Mouse (Mus musculus) embryonic facial prominence, embryonic 12.5 days (tissue): Measurements from ENCODE around the gene Ssbp3. TPM values are rescaled to one million over a fixed set of nuclear protein-coding genes. Genes with fewer than 3 reads are reported as not detected.

Experiments
- ATAC-seq: fragments of 200-750 bp; cut with Nextera tagmentation; 2 replicates; pipeline ENCODE4 v1.8.0; 2017; ENCODE audit not compliant: insufficient number of reproducible peaks, insufficient read depth, low FRiP score, low TSS enrichment
- H3K27ac ChIP-seq: fragments of 300-500 bp; sonication (generic); 2 replicates; pipeline ENCODE4 v1.5.1; 2016; ENCODE audit warnings: mild to moderate bottlenecking
- H3K27me3 ChIP-seq: fragments of 300-500 bp; sonication (generic); 2 replicates; pipeline ENCODE4 v1.6.1; 2016; ENCODE audit warnings: mild to moderate bottlenecking, moderate library complexity
- H3K36me3 ChIP-seq: fragments of 300-500 bp; sonication (generic); 2 replicates; pipeline ENCODE4 v1.6.1; 2016; ENCODE audit warnings: mild to moderate bottlenecking
- H3K4me1 ChIP-seq: fragments of 300-500 bp; sonication (generic); 2 replicates; pipeline ENCODE4 v1.6.1; 2016
- H3K4me2 ChIP-seq: fragments of 300-500 bp; sonication (generic); replicated peaks from 2 replicates; pipeline ENCODE4 v1.6.1; 2016; ENCODE audit warnings: mild to moderate bottlenecking, moderate library complexity
- H3K4me3 ChIP-seq: fragments of 300-500 bp; sonication (generic); 2 replicates; pipeline ENCODE4 v1.5.1; 2016; ENCODE audit warnings: mild to moderate bottlenecking
- H3K9ac ChIP-seq: fragments of 300-500 bp; sonication (generic); 2 replicates; pipeline ENCODE4 v1.6.1; 2016; ENCODE audit warnings: mild to moderate bottlenecking, moderate library complexity
- H3K9me3 ChIP-seq: fragments of 300-500 bp; sonication (generic); 2 replicates; pipeline ENCODE4 v1.6.1; 2016; ENCODE audit warnings: mild to moderate bottlenecking, moderate library complexity
- WGBS: fragments of 180-500 bp; shearing (Covaris S2); methylation state at CpG from one replicate; pipeline ENCODE4 v1.1.7; 2016; 5-methylcytosine and 5-hydroxymethylcytosine counted together
- polyA plus RNA-seq: library from polyadenylated mRNA; unstranded; fragments of >200 nt; fragmentation: Nextera tagmentation; extraction: Ambion mirVana; gene quantifications from 2 replicates; pipeline ENCODE4 v1.2.1, GENCODE M21; 2016

Ssbp3 gene
- polyA plus RNA-seq, 1 experiment from 2014 or later: 279 TPM

DNA sequence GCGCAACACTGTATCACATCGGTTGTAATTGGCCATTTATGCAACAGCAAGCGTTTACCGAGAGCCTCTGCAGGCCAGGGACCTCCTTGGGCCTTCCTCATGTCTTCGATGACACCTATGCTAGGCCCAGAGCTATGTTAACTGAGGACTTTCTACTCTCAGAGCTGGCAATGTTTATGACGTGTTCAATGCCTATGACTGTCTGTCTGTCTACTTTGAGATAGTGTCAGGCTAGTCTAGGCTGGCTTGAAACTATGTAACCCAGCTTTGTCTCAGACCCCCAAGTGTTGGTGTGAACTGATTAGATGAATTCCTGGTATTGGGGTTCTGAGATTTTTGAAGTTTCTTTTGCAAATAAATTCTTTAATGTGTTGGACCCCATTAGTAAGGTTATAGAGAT is 84.6 kb downstream of the Ssbp3 start:
- no peaks in the 10 kb centered on the region for H3K9me3 ChIP-seq
- no peaks in the 10 kb centered on the region for H3K27me3 ChIP-seq
- 84% methylated on average over 6 of the region's 6 CpGs for WGBS
- H3K36me3 ChIP-seq: no peaks in the 10 kb centered on the region
- no peak overlapping the region for H3K4me3 ChIP-seq
- H3K4me2 ChIP-seq: no peak overlapping the region
- H3K4me1 ChIP-seq: peaks cover 52% of the 10 kb centered on the region
- no peak overlapping the region for H3K27ac ChIP-seq
- no peak for ATAC-seq
- H3K9ac ChIP-seq: no peak overlapping the region

DNA sequence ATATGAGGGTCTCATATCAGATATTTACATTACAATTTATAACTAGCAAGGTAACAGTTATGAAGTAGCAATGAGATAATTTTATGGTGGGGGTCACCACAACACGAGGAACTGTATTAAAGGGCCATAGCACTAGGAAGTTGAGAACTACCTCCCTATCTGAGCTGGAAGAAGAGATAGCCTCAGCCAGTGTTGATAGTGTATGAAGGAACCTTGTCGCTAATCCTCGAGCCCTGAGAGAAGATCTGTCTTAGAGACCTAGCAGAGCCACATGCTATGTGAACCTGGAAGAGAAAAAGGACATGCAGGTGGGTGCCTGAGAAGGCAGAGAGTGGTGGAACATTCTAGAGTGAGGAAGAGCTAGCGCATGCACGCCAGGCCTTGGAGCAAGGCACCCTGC is 85.0 kb downstream of the Ssbp3 start:
- no peak for ATAC-seq
- Histone ChIP-seq H3K4me2 (no peak overlapping the region), H3K9ac (no peak overlapping the region), H3K27me3 (no peaks in the 10 kb centered on the region), H3K4me3 (no peak overlapping the region), H3K36me3 (no peaks in the 10 kb centered on the region), H3K9me3 (no peaks in the 10 kb centered on the region), H3K27ac (0 out of 2 replicates have a peak overlapping the region, but pooled peaks have one; percentile 30), H3K4me1 (peaks cover 52% of the 10 kb centered on the region)
- 84% methylated on average over 5 of the region's 5 CpGs for WGBS

GRCm38 (mm10) chr4:106996305-106997076 is 86.0 kb downstream of the Ssbp3 start:
- no peak overlapping the region for H3K9ac ChIP-seq
- no peak overlapping the region for H3K27ac ChIP-seq
- H3K4me2 ChIP-seq: no peak overlapping the region
- WGBS: 64% methylated on average over 13 of the region's 13 CpGs
- H3K4me3 ChIP-seq: no peak overlapping the region
- no peaks in the 10 kb centered on the region for H3K36me3 ChIP-seq
- H3K27me3 ChIP-seq: no peaks in the 10 kb centered on the region
- ATAC-seq: no peak
- peaks cover 57% of the 10 kb centered on the region for H3K4me1 ChIP-seq
- H3K9me3 ChIP-seq: no peaks in the 10 kb centered on the region

DNA sequence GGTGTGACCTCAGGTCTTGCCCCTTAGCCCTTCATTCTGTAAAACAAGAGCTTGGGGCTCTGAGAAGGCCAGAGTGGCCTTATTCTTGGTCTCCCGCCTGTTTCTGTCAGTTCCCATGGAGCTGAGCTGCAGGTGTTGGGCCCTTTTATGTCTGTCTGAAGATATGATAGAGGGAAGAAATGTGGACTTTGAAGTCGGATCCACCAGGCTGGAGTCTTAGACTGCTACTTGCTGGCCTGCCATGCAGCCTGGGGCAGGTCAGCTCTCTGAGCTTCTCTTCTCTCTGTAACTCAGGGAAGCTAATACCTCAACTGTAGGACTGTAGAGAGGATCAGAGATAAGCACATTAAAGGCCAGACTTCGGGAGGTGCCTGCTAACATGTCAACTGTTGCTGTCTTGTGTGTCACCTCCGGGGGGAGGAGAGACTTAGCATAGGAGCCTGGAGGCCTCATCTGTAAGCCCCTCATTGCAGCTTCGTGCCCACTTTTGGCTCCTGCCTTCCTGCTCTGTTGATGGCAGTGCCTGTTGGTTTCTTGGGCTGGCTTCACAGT is 90.8 kb downstream of the Ssbp3 start:
- Histone ChIP-seq H3K9ac (no peak overlapping the region), H3K27ac (no peak overlapping the region), H3K4me3 (no peak overlapping the region), H3K4me1 (peaks cover 50% of the 10 kb centered on the region), H3K4me2 (no peak overlapping the region), H3K36me3 (no peaks in the 10 kb centered on the region), H3K9me3 (no peaks in the 10 kb centered on the region), H3K27me3 (no peaks in the 10 kb centered on the region)
- no peak for ATAC-seq
- 75% methylated on average over 5 of the region's 5 CpGs for WGBS

- H3K4me1 ChIP-seq: peaks cover 43% of the 10 kb centered on the region
- no peaks in the 10 kb centered on the region for H3K36me3 ChIP-seq
Observed at GRCm38 (mm10) chr4:107001916-107002488, 91.5 kb downstream of the Ssbp3 start.

DNA sequence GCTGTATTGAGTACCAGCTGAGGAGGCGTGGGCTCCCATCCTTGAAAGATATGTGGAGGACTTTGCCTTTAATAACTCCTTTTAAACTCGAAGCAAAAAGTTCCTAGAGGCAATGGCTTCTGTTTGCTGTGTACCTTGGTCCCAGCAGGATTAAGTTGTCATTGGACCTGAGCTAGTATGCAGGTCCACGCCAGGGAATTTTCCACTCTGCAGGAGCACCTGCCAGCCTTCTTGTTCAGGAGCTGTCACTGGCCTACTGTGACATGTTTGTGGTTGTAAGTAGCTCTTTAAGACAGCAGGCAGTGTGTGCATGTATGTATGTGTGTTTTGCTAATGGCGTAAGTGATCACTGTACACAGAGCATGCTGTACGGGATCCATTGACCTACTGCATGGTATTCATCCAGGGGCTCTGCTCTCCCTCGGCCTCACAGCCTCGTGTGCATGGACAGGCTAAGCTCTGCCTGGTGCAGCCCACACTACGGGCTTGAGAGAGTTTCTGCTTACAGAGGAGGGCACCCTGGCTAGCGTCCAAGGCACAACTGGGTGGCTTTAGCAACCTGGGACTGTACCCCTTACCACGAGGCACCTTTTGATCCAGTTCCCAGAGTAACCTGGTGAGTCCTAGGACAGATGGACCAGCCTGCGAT is 92.1 kb downstream of the Ssbp3 start:
- Histone ChIP-seq H3K4me1 (peaks cover 38% of the 10 kb centered on the region), H3K27ac (no peak overlapping the region), H3K4me3 (no peak overlapping the region), H3K4me2 (no peak overlapping the region), H3K36me3 (no peaks in the 10 kb centered on the region; the same call in 1 of the 2 replicates), H3K27me3 (no peaks in the 10 kb centered on the region), H3K9ac (no peak overlapping the region), H3K9me3 (no peaks in the 10 kb centered on the region)
- no peak for ATAC-seq
- WGBS: 75% methylated on average over 11 of the region's 11 CpGs

More at GRCm38 (mm10) chr4:107001916-107002488, 91.5 kb downstream of the Ssbp3 start:
- Histone ChIP-seq H3K9ac (no peak overlapping the region), H3K4me3 (no peak overlapping the region), H3K27me3 (no peaks in the 10 kb centered on the region), H3K4me2 (no peak overlapping the region), H3K27ac (no peak overlapping the region), H3K9me3 (no peaks in the 10 kb centered on the region)
- no peak for ATAC-seq
- 71% methylated on average over 14 of the region's 14 CpGs for WGBS

DNA sequence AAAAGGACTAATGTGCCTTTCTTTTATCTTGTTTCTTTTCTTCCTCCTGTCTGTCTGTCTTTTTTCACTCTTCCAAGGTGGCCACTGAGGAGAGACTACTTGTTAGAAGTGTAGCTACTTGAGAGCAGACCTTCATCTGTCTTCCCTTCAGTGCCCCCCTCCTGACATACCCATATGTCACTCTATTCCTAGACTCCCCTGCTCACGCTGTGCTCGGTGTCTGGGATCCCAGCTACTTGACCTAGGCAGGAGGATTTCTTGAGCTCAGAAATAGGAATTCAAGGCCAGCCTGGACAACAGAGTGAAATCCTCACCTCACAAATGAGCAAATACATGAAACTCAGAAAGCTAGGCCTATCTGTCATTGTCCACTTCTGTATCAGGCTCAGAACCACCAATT is 92.7 kb downstream of the Ssbp3 start:
- Histone ChIP-seq H3K4me3 (no peak overlapping the region), H3K9me3 (no peaks in the 10 kb centered on the region), H3K27ac (no peak overlapping the region), H3K36me3 (no peaks in the 10 kb centered on the region; the same call in 1 of the 2 replicates), H3K9ac (no peak overlapping the region), H3K27me3 (no peaks in the 10 kb centered on the region), H3K4me2 (no peak overlapping the region), H3K4me1 (peaks cover 38% of the 10 kb centered on the region)
- no peak for ATAC-seq
- WGBS: 83% methylated on average over 2 of the region's 2 CpGs

GRCm38 (mm10) chr4:107003786-107004185 is 93.3 kb downstream of the Ssbp3 start:
- Histone ChIP-seq H3K9ac (no peak overlapping the region), H3K4me1 (peaks cover 38% of the 10 kb centered on the region), H3K27me3 (no peaks in the 10 kb centered on the region), H3K27ac (no peak overlapping the region), H3K9me3 (no peaks in the 10 kb centered on the region), H3K36me3 (peaks cover 2% of the 10 kb centered on the region), H3K4me3 (no peak overlapping the region), H3K4me2 (no peak overlapping the region)
- ATAC-seq: no peak
- WGBS: 84% methylated on average over 3 of the region's 3 CpGs

GRCm38 (mm10) chr4:107004346-107004745 is 93.8 kb downstream of the Ssbp3 start:
- no peaks in the 10 kb centered on the region for H3K27me3 ChIP-seq
- 71% methylated on average over 3 of the region's 3 CpGs for WGBS

DNA sequence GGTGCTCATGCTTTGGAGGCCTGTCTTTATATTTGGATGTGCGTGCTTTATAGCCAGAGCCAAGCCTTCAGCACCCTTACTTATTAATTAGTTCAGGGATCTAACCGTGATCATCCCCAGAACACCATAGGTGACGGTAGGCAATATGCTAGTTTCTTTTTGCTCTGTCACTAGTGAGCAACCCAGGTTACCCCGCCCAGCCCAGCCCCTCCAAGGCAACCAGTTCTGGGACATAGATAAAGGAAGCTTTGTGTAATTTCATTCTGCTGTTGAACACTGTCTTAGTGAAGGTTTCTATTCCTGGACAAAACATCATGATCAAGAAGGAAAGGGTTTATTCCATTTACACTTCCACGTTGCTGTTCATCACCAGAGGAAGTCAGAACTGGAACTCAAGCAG is 94.7 kb downstream of the Ssbp3 start:
- peaks cover 34% of the 10 kb centered on the region for H3K4me1 ChIP-seq
- no peak overlapping the region for H3K9ac ChIP-seq
- no peak for ATAC-seq
- 82% methylated on average over 5 of the region's 5 CpGs for WGBS
- H3K27me3 ChIP-seq: no peaks in the 10 kb centered on the region
- no peaks in the 10 kb centered on the region for H3K9me3 ChIP-seq
- no peak overlapping the region for H3K4me2 ChIP-seq
- no peak overlapping the region for H3K27ac ChIP-seq
- H3K36me3 ChIP-seq: peaks cover 15% of the 10 kb centered on the region
- no peak overlapping the region for H3K4me3 ChIP-seq

More at GRCm38 (mm10) chr4:107004346-107004745, 93.8 kb downstream of the Ssbp3 start:
- H3K36me3 ChIP-seq: peaks cover 7% of the 10 kb centered on the region
- no peak for ATAC-seq
- H3K9me3 ChIP-seq: no peaks in the 10 kb centered on the region
- no peak overlapping the region for H3K9ac ChIP-seq
- H3K4me1 ChIP-seq: peaks cover 38% of the 10 kb centered on the region
- H3K27ac ChIP-seq: no peak overlapping the region
- H3K4me3 ChIP-seq: no peak overlapping the region
- no peak overlapping the region for H3K4me2 ChIP-seq

DNA sequence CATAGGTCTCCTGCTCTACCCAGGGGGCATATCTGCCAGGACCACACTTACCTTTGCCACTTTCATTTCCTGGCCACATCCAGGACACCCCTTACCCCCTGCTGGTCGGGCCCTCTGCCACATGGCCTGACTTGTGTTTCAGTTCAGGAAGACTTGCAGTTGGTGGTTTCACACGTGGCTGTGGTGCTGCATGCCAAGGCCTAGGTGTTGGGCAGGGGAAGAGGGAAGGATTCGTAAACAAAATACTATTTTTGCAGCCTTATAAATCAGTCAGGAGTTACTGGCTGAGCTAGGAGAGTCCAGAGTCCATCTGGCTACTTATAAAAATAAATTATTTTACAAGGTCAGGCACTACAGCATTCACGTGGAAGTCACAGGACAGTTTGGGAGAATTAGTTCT is 95.7 kb downstream of the Ssbp3 start:
- H3K27ac ChIP-seq: no peak overlapping the region

More for the DNA sequence above, 95.7 kb downstream of the Ssbp3 start:
- Histone ChIP-seq H3K27me3 (no peaks in the 10 kb centered on the region), H3K36me3 (peaks cover 22% of the 10 kb centered on the region), H3K4me2 (no peak overlapping the region), H3K9me3 (no peaks in the 10 kb centered on the region), H3K4me1 (peaks cover 30% of the 10 kb centered on the region), H3K9ac (no peak overlapping the region), H3K4me3 (no peak overlapping the region)
- WGBS: 81% methylated on average over 4 of the region's 4 CpGs
- ATAC-seq: no peak
